Mouse (Mus musculus) heart, postnatal 0 days (tissue): ENCODE data around the gene Tmem184c. TPM values are rescaled to one million over a fixed set of nuclear protein-coding genes. Genes with fewer than 3 reads are reported as not detected.

Experiments used
- ATAC-seq: fragments of 200-750 bp; cut with Nextera tagmentation; 2 replicates; pipeline ENCODE4 v1.8.0; 2017; ENCODE audit warnings: low read depth, moderate number of reproducible peaks, moderate library complexity; ENCODE audit not compliant: insufficient read depth
- DNase-seq: peaks from one replicate; pipeline ENCODE4 v3.0.0-alpha.2; 2016; ENCODE audit warnings: low spot score
- H3K27ac ChIP-seq: fragments of 300-500 bp; sonication (generic); 2 replicates; pipeline ENCODE4 v1.5.1; 2014; ENCODE audit warnings: low read depth, mild to moderate bottlenecking
- H3K27me3 ChIP-seq: fragments of 300-500 bp; sonication (generic); 2 replicates; pipeline ENCODE4 v1.6.1; 2014; ENCODE audit warnings: low read length, mixed read lengths; ENCODE audit not compliant: control insufficient read depth, insufficient read depth
- H3K36me3 ChIP-seq: fragments of 300-500 bp; sonication (generic); replicated peaks from 2 replicates; pipeline ENCODE4 v1.6.1; 2014; ENCODE audit warnings: low read length, mixed read lengths; ENCODE audit not compliant: control insufficient read depth, insufficient read depth
- H3K4me1 ChIP-seq: fragments of 300-500 bp; sonication (generic); 2 replicates; pipeline ENCODE4 v1.6.1; 2014; ENCODE audit warnings: antibody characterized with exemption; ENCODE audit not compliant: control insufficient read depth, insufficient read depth
- H3K4me2 ChIP-seq: fragments of 300-500 bp; sonication (generic); 2 replicates; pipeline ENCODE4 v1.6.1; 2014; ENCODE audit warnings: low read depth, mild to moderate bottlenecking, low read length, moderate library complexity
- H3K4me3 ChIP-seq: fragments of 300-500 bp; sonication (generic); 2 replicates; pipeline ENCODE4 v1.5.1; 2014; ENCODE audit warnings: low read depth, low read length
- H3K9ac ChIP-seq: fragments of 300-500 bp; sonication (generic); replicated peaks from 2 replicates; pipeline ENCODE4 v1.6.1; 2014; ENCODE audit warnings: low read depth, low read length, mixed read lengths
- H3K9me3 ChIP-seq: fragments of 300-500 bp; sonication (generic); replicated peaks from 2 replicates; pipeline ENCODE4 v1.6.1; 2016; ENCODE audit warnings: low read length; ENCODE audit not compliant: control insufficient read depth
- CTCF ChIP-seq: IDR thresholded peaks from 2 replicates; pipeline ENCODE4 v1.5.1; 2016; ENCODE audit warnings: antibody characterized with exemption, control low read depth, low read depth
- EP300 ChIP-seq: IDR thresholded peaks from 2 replicates; pipeline ENCODE4 v1.6.1; 2016; ENCODE audit warnings: antibody characterized with exemption, low read depth
- WGBS: fragments of 180-500 bp; shearing (Covaris S2); extraction: QIAGEN DNeasy Blood & Tissue Kit; methylation state at CpG from one replicate; pipeline ENCODE4 v1.1.7; 2014; 5-methylcytosine and 5-hydroxymethylcytosine counted together
- polyA plus RNA-seq: library from polyadenylated mRNA; unstranded; fragments of >200 nt; fragmentation: Nextera tagmentation; extraction: Ambion mirVana; gene quantifications from 2 replicates; pipeline ENCODE4 v1.2.1, GENCODE M21; 2015
- total RNA-seq: library from RNA; depleted of rRNA; stranded (reverse); fragments of >200 nt; gene quantifications from 2 replicates; pipeline ENCODE4 v1.2.3, GENCODE M21; 2014; ENCODE audit warnings: low replicate concordance; rRNA removed

The Tmem184c gene
- total RNA-seq (11.9 and 17.5 TPM in 2 replicates), polyA plus RNA-seq (17.1 and 18.9 TPM in 2 replicates)

DNA sequence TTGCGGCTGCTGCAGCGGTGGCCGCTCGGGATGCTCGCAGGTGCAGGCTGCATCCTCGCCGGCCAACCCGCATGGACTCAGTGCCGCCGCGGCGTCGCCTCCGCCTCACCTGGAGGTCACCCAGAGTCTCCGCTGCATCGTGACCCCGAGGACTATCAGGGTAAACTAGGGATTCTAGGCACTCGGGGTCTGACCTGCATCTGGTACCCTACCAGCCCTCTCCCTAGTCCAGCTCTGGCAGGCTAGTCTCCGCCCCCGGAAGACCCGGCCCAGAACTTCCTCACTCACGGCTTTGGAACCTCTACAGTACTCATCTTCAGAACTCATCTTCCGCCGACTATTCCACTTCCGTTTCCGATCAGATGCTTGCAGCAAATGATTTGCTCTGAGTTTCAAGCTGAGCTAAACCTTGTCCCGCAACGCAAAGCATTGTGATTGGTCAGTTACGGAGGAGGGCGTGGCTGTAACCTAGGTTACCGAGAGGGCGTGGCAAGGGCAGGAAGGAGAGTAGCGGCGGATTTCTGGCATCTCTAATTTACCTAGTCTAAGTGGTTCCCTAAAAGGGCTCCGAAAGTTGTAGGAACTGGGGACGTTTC lies at the start of gene Tmem184c:
TSS of gene Tmem184c (minus strand) at position 325 of the 596 bp plus-strand sequence.
- peak within 1 kb of the TSS; percentile 66 for H3K4me3 ChIP-seq
- H3K27me3 ChIP-seq, result no peaks in the 10 kb centered on the region
- WGBS, result under 1% methylated on average over 36 of the region's 36 CpGs
- DNase-seq, result peak; percentile 88
- no peaks in the 10 kb centered on the region for H3K9me3 ChIP-seq
- no peak for TF ChIP-seq CTCF
- no peak for TF ChIP-seq EP300
- peak; percentile 98 for ATAC-seq
- H3K4me2 ChIP-seq, result peak within 1 kb of the TSS; percentile 78
- peaks cover 4% of the 10 kb centered on the region; the same call in 1 of the 2 replicates for H3K36me3 ChIP-seq
- no peaks in the 10 kb centered on the region for H3K4me1 ChIP-seq
- no peak within 1 kb of the TSS for H3K27ac ChIP-seq
- H3K9ac ChIP-seq, result peak within 1 kb of the TSS; percentile 27

DNA sequence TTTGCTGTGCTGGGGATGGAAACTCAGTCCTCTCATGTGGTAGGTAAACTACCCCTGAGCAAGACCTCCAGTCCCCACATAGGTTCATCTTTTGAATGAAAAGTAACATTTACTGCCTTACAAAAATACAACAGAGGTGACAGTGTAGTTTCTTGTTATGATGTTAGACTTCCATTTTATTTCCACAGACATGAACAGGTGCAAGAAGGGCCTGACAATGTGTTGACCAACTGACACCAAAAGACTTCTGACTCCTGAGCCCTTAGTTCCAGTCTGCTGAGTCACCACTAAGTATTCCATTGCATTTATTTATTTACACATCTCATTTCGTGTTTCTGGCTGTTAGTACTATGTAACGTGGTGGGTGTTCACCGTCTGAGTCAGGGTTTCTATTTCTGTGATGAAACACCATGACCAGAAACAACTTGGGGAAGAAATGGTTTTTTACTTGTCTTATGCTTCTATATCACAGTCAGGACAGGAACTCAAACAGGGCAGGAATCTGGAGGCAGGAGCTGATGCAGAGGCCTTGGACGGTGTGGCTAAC lies 49.1 kb upstream of the Tmem184c start:
- 63% methylated on average over 4 of the region's 4 CpGs for WGBS
- TF ChIP-seq CTCF, result no peak
- no peak for TF ChIP-seq EP300
- H3K9me3 ChIP-seq, result no peaks in the 10 kb centered on the region
- H3K36me3 ChIP-seq, result peaks cover 11% of the 10 kb centered on the region; the same call in 1 of the 2 replicates
- no peak overlapping the region for H3K4me3 ChIP-seq
- H3K4me2 ChIP-seq, result no peak overlapping the region
- H3K27ac ChIP-seq, result no peak overlapping the region
- H3K27me3 ChIP-seq, result no peaks in the 10 kb centered on the region
- no peak overlapping the region for H3K9ac ChIP-seq
- no peak for ATAC-seq
- H3K4me1 ChIP-seq, result no peaks in the 10 kb centered on the region
- no peak for DNase-seq

DNA sequence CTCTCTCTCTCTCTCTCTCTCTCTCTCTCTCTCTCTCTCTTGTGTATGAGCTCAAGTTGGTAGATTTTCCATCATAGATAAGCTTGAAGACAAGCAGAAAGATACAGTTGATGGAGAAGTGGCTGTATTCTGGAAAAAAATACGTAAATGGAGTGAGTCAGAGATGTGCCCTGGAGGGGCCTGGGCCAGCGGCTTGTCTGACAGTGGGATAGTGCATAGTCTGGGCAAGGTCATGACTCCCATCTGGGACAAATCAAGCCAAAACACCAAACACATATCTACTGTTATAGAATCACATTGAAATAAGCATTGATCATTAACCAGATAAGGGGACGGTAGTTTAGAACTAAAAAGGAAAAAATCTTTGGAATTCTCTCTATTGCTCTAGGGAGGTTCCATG lies 47.9 kb upstream of the Tmem184c start:
- no peaks in the 10 kb centered on the region for H3K36me3 ChIP-seq
- DNase-seq, result no peak
- no peaks in the 10 kb centered on the region for H3K9me3 ChIP-seq
- no peak overlapping the region for H3K9ac ChIP-seq
- ATAC-seq, result no peak
- 73% methylated on average over 3 of the region's 3 CpGs for WGBS
- no peaks in the 10 kb centered on the region for H3K27me3 ChIP-seq
- no peak overlapping the region for H3K4me3 ChIP-seq
- H3K27ac ChIP-seq, result no peak overlapping the region
- TF ChIP-seq CTCF, result no peak
- no peak for TF ChIP-seq EP300
- H3K4me2 ChIP-seq, result no peak overlapping the region
- H3K4me1 ChIP-seq, result no peaks in the 10 kb centered on the region

DNA sequence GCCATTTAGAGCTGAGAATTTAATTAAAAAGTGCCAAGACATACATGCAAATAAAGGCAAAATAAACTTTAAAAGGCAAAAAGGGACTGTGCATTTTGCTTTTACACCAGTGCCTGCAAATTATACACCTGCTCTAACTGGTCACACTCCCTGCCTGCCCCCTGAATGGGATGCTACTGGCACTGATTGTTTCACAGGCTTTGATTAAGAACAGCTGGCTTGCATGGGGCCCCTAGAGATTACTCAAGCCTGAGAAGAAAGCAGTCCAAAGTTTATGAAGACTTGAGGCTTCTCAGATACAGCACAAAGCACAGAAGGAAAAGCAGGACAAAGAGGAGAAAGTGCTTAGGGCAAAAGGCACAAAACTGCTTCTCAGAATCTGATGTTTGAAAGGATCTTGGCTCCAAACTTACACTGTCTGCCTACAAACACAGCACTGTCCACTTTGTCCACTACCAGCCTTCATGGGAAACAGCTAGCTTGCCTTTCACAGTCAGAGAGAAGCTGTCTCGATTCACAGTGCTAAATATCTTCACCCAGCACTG lies 40.2 kb upstream of the Tmem184c start:
- no peak overlapping the region for H3K9ac ChIP-seq
- no peaks in the 10 kb centered on the region for H3K4me1 ChIP-seq
- TF ChIP-seq CTCF (no peak), EP300 (no peak)
- no peak for ATAC-seq
- no peak for DNase-seq
- H3K4me2 ChIP-seq, result no peak overlapping the region
- H3K9me3 ChIP-seq, result no peaks in the 10 kb centered on the region
- no peak overlapping the region for H3K27ac ChIP-seq
- H3K27me3 ChIP-seq, result no peaks in the 10 kb centered on the region
- no peak overlapping the region for H3K4me3 ChIP-seq
- no peaks in the 10 kb centered on the region for H3K36me3 ChIP-seq
- WGBS, result 46% methylated on average over 1 of the region's 1 CpGs

DNA sequence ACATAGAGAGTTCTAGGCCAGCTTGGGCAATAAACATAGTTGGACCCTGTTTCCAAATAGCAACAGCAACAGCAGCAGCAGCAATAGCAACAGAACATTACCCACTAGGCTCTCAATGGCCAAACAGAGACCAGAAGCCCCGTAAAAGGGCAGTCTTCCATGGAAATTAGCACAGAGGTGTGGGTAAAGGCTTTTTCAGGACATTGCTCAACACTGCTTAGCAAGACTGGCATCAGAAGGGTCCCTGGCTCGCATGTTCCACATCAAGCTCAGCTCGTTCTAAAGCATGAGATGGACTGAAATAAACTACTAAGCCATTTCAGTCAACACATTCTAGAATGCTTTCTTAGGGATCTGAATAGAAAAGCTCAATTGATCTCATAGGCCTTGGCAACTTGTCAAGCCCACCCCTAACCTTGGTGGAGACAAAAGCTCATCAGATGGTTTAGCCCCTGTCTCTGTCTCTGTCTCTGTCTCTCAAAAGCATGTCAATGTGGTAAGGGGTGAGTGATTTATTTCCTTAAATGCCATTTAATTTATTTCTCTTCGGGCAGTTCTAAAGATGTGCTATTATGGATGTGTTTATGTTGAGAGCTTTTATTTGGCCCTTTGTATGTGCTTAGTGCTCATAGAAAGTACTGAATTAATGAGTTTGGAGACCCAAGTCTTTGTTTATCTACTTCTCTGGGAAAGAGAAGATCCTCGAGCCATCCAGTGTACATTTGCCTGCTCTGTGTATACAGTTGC lies 29.8 kb upstream of the Tmem184c start:
- Histone ChIP-seq H3K36me3 (no peaks in the 10 kb centered on the region), H3K9ac (no peak overlapping the region), H3K27me3 (no peaks in the 10 kb centered on the region), H3K27ac (no peak overlapping the region), H3K4me3 (no peak overlapping the region), H3K4me1 (no peaks in the 10 kb centered on the region), H3K9me3 (no peaks in the 10 kb centered on the region), H3K4me2 (no peak overlapping the region)
- DNase-seq, result no peak
- ATAC-seq, result no peak
- no peak for TF ChIP-seq CTCF
- TF ChIP-seq EP300, result no peak
- WGBS, result 78% methylated on average over 5 of the region's 5 CpGs
